Mouse (Mus musculus): Measurements from ENCODE around the gene Meox1. TPM values are rescaled to one million over a fixed set of nuclear protein-coding genes. Genes with fewer than 3 reads are reported as not detected.
A peak's percentile ranks its signal among the peaks of the same experiment; 100 is the strongest.

Gene Meox1
- polyA plus RNA-seq, 1 experiment from 2014 or later, result 3.0 TPM

GRCm38 (mm10) chr11:101910230-101910946 is 16.2 kb upstream of the Meox1 start:
- no peaks in the 10 kb centered on the region for H3K4me1 ChIP-seq (replicated peaks; ENCODE audit: control insufficient read depth, insufficient read depth)
- no peak overlapping the region for H3K4me3 ChIP-seq (ENCODE audit: low read depth, low read length)
- DNase-seq (ENCODE audit: low spot score) (peak; percentile 88), ATAC-seq (ENCODE audit: low FRiP score, low TSS enrichment) (0 out of 2 replicates have a peak, but pooled peaks have one; percentile 43)
- no peaks in the 10 kb centered on the region for H3K9me3 ChIP-seq (ENCODE audit: control insufficient read depth, low read length)
- TF ChIP-seq EP300 (optimal IDR thresholded peaks at IDR 0.05), result no peak
- peak; percentile 94 for TF ChIP-seq CTCF (IDR thresholded peaks at IDR 0.05; ENCODE audit: low read depth)
- H3K27me3 ChIP-seq (ENCODE audit: control insufficient read depth, insufficient read depth, low read length), result no peaks in the 10 kb centered on the region
- no peak overlapping the region for H3K27ac ChIP-seq (replicated peaks)
- H3K9ac ChIP-seq (ENCODE audit: low read length), result no peak overlapping the region
- no peak overlapping the region for H3K4me2 ChIP-seq (replicated peaks; ENCODE audit: low read depth)
- 23% methylated on average over 21 of the region's 21 CpGs for WGBS
- no peaks in the 10 kb centered on the region for H3K36me3 ChIP-seq (ENCODE audit: control insufficient read depth, insufficient read depth, low read length)

- H3K4me1 ChIP-seq (replicated peaks; ENCODE audit: control insufficient read depth, insufficient read depth), result no peaks in the 10 kb centered on the region
- no peak for ATAC-seq (ENCODE audit: low FRiP score, low TSS enrichment)
- H3K9me3 ChIP-seq (ENCODE audit: control insufficient read depth, low read length), result no peaks in the 10 kb centered on the region
- H3K27me3 ChIP-seq (ENCODE audit: control insufficient read depth, insufficient read depth, low read length), result no peaks in the 10 kb centered on the region
- H3K9ac ChIP-seq (ENCODE audit: low read length), result no peak overlapping the region
- no peak overlapping the region for H3K4me2 ChIP-seq (replicated peaks; ENCODE audit: low read depth)
- no peak overlapping the region for H3K27ac ChIP-seq (replicated peaks)
- TF ChIP-seq CTCF (IDR thresholded peaks at IDR 0.05; ENCODE audit: low read depth) (no peak), EP300 (optimal IDR thresholded peaks at IDR 0.05) (no peak)
- WGBS, result 69% methylated on average over 6 of the region's 6 CpGs
- DNase-seq (ENCODE audit: low spot score), result no peak
- H3K4me3 ChIP-seq (ENCODE audit: low read depth, low read length), result no peak overlapping the region
- H3K36me3 ChIP-seq (ENCODE audit: control insufficient read depth, insufficient read depth, low read length), result no peaks in the 10 kb centered on the region
Measured at GRCm38 (mm10) chr11:101908777-101909176, 14.6 kb upstream of the Meox1 start.

GRCm38 (mm10) chr11:101905115-101905514 is 10.9 kb upstream of the Meox1 start:
- WGBS, result 35% methylated on average over 13 of the region's 13 CpGs

GRCm38 (mm10) chr11:101901309-101901708 is 7.1 kb upstream of the Meox1 start:
- 18% methylated on average over 8 of the region's 8 CpGs for WGBS
- Histone ChIP-seq H3K9ac (ENCODE audit: low read length) (no peak overlapping the region), H3K36me3 (ENCODE audit: control insufficient read depth, insufficient read depth, low read length) (no peaks in the 10 kb centered on the region), H3K4me2 (replicated peaks; ENCODE audit: low read depth) (no peak overlapping the region), H3K9me3 (ENCODE audit: control insufficient read depth, low read length) (no peaks in the 10 kb centered on the region), H3K4me3 (ENCODE audit: low read depth, low read length) (no peak overlapping the region), H3K27ac (replicated peaks) (no peak overlapping the region), H3K4me1 (replicated peaks; ENCODE audit: control insufficient read depth, insufficient read depth) (no peaks in the 10 kb centered on the region; the same call in 1 of the 2 replicates), H3K27me3 (ENCODE audit: control insufficient read depth, insufficient read depth, low read length) (no peaks in the 10 kb centered on the region)
- TF ChIP-seq EP300 (optimal IDR thresholded peaks at IDR 0.05) (no peak), CTCF (IDR thresholded peaks at IDR 0.05; ENCODE audit: low read depth) (no peak)
- DNase-seq (ENCODE audit: low spot score), result no peak
- no peak for ATAC-seq (ENCODE audit: low FRiP score, low TSS enrichment)

More at GRCm38 (mm10) chr11:101905115-101905514, 10.9 kb upstream of the Meox1 start:
- H3K4me2 ChIP-seq (replicated peaks; ENCODE audit: low read depth), result no peak overlapping the region
- H3K36me3 ChIP-seq (ENCODE audit: control insufficient read depth, insufficient read depth, low read length), result no peaks in the 10 kb centered on the region
- DNase-seq (ENCODE audit: low spot score), result peak; percentile 80
- H3K4me1 ChIP-seq (replicated peaks; ENCODE audit: control insufficient read depth, insufficient read depth), result no peaks in the 10 kb centered on the region
- H3K9ac ChIP-seq (ENCODE audit: low read length), result no peak overlapping the region
- TF ChIP-seq EP300 (optimal IDR thresholded peaks at IDR 0.05) (no peak), CTCF (IDR thresholded peaks at IDR 0.05; ENCODE audit: low read depth) (peak; percentile 95)
- no peaks in the 10 kb centered on the region for H3K27me3 ChIP-seq (ENCODE audit: control insufficient read depth, insufficient read depth, low read length)
- no peak overlapping the region for H3K27ac ChIP-seq (replicated peaks)
- no peak overlapping the region for H3K4me3 ChIP-seq (ENCODE audit: low read depth, low read length)
- ATAC-seq (ENCODE audit: low FRiP score, low TSS enrichment), result peak; percentile 72
- no peaks in the 10 kb centered on the region for H3K9me3 ChIP-seq (ENCODE audit: control insufficient read depth, low read length)

- no peaks in the 10 kb centered on the region for H3K36me3 ChIP-seq (ENCODE audit: control insufficient read depth, insufficient read depth, low read length)
- no peaks in the 10 kb centered on the region for H3K9me3 ChIP-seq (ENCODE audit: control insufficient read depth, low read length)
- no peak for DNase-seq (ENCODE audit: low spot score)
- no peaks in the 10 kb centered on the region for H3K27me3 ChIP-seq (ENCODE audit: control insufficient read depth, insufficient read depth, low read length)
- 92% methylated on average over 4 of the region's 4 CpGs for WGBS
- TF ChIP-seq EP300 (optimal IDR thresholded peaks at IDR 0.05), result no peak
- TF ChIP-seq CTCF (IDR thresholded peaks at IDR 0.05; ENCODE audit: low read depth), result no peak
- no peak overlapping the region for H3K27ac ChIP-seq (replicated peaks)
- H3K4me3 ChIP-seq (ENCODE audit: low read depth, low read length), result no peak overlapping the region
- no peaks in the 10 kb centered on the region; the same call in 1 of the 2 replicates for H3K4me1 ChIP-seq (replicated peaks; ENCODE audit: control insufficient read depth, insufficient read depth)
- no peak overlapping the region for H3K9ac ChIP-seq (ENCODE audit: low read length)
- H3K4me2 ChIP-seq (replicated peaks; ENCODE audit: low read depth), result no peak overlapping the region
- ATAC-seq (ENCODE audit: low FRiP score, low TSS enrichment), result no peak
Measured at GRCm38 (mm10) chr11:101898328-101898727, 4.2 kb upstream of the Meox1 start.

All from stomach, postnatal 0 days (tissue).